Mouse (Mus musculus) liver, adult 10 weeks (tissue): Measurements from ENCODE around the gene Ndufa5. TPM values are rescaled to one million over a fixed set of nuclear protein-coding genes. Genes with fewer than 3 reads are reported as not detected.

Experiments used
- polyA plus RNA-seq: library from polyadenylated mRNA; stranded (reverse); fragments of 350-450 nt; fragmentation: Illumina TruSeq; extraction: RNeasy Lipid Tissue Mini Kit (QIAGEN cat#74804); gene quantifications from one replicate; pipeline ENCODE4 v1.2.3, GENCODE M21; 2014; ENCODE audit warnings: low read depth, low replicate concordance

Gene Ndufa5
- polyA plus RNA-seq, result 241 TPM

DNA sequence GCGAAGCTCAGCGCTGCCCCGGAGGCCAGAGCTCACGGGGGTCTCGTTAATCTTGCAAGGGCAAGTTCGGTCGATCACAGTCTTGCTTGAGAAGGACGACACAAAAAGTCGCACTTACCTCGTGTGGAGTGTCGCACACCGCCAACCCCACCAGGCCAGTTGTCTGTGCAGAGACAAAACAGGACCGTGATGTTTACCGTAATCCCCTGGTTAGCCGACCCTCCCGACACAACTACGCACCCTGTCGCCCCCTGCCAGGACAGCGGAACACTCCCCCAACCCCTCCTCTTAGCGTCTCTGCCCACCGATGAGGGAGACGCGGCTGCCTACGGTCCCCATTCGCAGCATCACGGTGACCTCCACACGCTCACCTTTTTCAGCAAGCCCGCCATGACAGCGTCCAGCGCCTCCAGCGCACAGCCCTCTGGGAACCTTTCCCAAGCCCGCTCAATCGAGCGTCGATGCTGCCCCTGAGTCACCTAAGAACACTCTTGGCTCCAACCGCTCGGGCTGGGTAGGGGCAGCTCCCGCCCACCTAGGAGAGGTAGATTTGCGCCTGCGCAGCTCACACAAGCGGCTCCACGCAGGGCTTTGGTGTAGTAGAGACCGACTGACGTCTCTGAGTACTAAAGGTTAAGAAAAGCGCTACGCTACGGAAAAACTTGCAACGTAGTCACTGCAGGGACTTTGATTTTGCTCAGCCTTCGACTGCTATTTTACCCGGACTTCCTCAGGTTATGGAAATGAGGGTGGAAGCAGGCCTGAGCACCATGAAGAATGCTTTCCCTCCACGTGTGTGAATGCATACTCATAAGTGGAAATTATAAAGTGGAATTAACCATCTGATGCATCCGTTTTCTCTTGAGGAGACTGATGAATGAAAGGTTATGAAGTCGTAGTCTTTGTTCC is at the start of gene Ndufa5:
Gene Ndufa5 (minus strand): TSS at position 859 of the 909 bp plus-strand sequence.

DNA sequence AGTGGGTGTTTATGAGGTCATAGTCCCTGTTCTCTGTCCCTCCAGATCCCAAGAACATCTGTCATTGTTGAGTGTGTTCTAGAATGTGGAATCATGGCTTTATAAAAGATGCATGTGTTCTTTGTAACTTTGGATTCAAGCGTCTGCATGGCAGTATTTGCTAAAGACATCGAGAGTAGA is 141 bp upstream of the Ndufa5 start, which contains the start of gene Asb15:
Gene Asb15 (plus strand): TSS at position 81 of the 180 bp plus-strand sequence.

GRCm38 (mm10) chr6:24514552-24515284 is 13.1 kb downstream of the Ndufa5 start, which contains the start of gene Iqub:
Gene Iqub, minus strand, starts transcription at chr6:24515067.

Other genes starting within 250 kb of the Ndufa5 start
- 0.11 TPM for gene Iqub, start 12.9 kb downstream of the Ndufa5 start, polyA plus RNA-seq
- not detected for gene Asb15, start 131 bp upstream of the Ndufa5 start, polyA plus RNA-seq
- not detected for gene Lmod2, start 69.7 kb upstream of the Ndufa5 start, polyA plus RNA-seq
- gene Wasl, start 137.0 kb upstream of the Ndufa5 start, polyA plus RNA-seq, result 98.4 TPM
- gene Hyal6, start 205.2 kb upstream of the Ndufa5 start, polyA plus RNA-seq, result not detected
- not detected for gene Hyal4, start 220.3 kb upstream of the Ndufa5 start, polyA plus RNA-seq